Mouse (Mus musculus) MEL (cell line): ENCODE data around the gene Paqr6. TPM values are rescaled to one million over a fixed set of nuclear protein-coding genes. Genes with fewer than 3 reads are reported as not detected.

Source experiments
- DNase-seq: peaks from one replicate; pipeline ENCODE4 v3.0.0; 2011; ENCODE audit warnings: low read depth, low spot score
- H3K27ac ChIP-seq: 2 replicates; pipeline ENCODE4 v1.5.1; 2012; ENCODE audit warnings: low read depth, mild to moderate bottlenecking, control low read depth, low read length, moderate library complexity; ENCODE audit not compliant: control insufficient read depth
- H3K27me3 ChIP-seq, 2 experiments: fragments of 150-350 bp in 1 of 2; sonication (generic) in 1 of 2; 2 replicates each; pipeline ENCODE4 v1.6.1; 2012; ENCODE audit warnings: low read length in 2 of 2, mild to moderate bottlenecking in 2 of 2, improper control_type of control experiment in 1 of 2, moderate library complexity in 1 of 2; ENCODE audit not compliant: insufficient read depth in 2 of 2, control insufficient read depth in 1 of 2
- H3K36me3 ChIP-seq, 2 experiments: 2 replicates each; pipeline ENCODE4 v1.6.1; 2012 to 2014; ENCODE audit warnings: low read length in 2 of 2, improper control_type of control experiment in 1 of 2, inconsistent platforms in 1 of 2, mild to moderate bottlenecking in 1 of 2; ENCODE audit not compliant: insufficient read depth in 2 of 2, control insufficient read depth in 1 of 2
- H3K4me1 ChIP-seq, 2 experiments: fragments of 150-350 bp in 1 of 2; sonication (generic) in 1 of 2; 2 replicates each; pipeline ENCODE4 v1.6.1; 2012; ENCODE audit warnings: low read length in 2 of 2, improper control_type of control experiment in 1 of 2, mild to moderate bottlenecking in 1 of 2; ENCODE audit not compliant: insufficient read depth in 2 of 2, control insufficient read depth in 1 of 2
- H3K4me3 ChIP-seq, 2 experiments: fragments of 150-350 bp in 1 of 2; sonication (generic) in 1 of 2; 2 replicates each; pipeline ENCODE4 v1.5.1; 2012; ENCODE audit warnings: low read depth in 2 of 2, low read length in 2 of 2, mild to moderate bottlenecking in 2 of 2, moderate library complexity in 2 of 2, control low read depth in 1 of 2, improper control_type of control experiment in 1 of 2; ENCODE audit not compliant: control insufficient read depth in 1 of 2, insufficient read depth in 1 of 2
- H3K79me2 ChIP-seq: 2 replicates; pipeline ENCODE4 v1.6.1; 2012; ENCODE audit warnings: mild to moderate bottlenecking, low read length, moderate library complexity; ENCODE audit not compliant: control insufficient read depth, poor library complexity, insufficient read depth
- H3K9ac ChIP-seq: 2 replicates; pipeline ENCODE4 v1.6.1; 2012; ENCODE audit warnings: low read depth, mild to moderate bottlenecking, control low read depth, low read length, moderate library complexity; ENCODE audit not compliant: control insufficient read depth, poor library complexity, severe bottlenecking
- H3K9me3 ChIP-seq: fragments of 150-350 bp; sonication (generic); replicated peaks from 2 replicates; pipeline ENCODE4 v1.6.1; 2012; ENCODE audit warnings: mild to moderate bottlenecking, low read length, improper control_type of control experiment, moderate library complexity; ENCODE audit not compliant: insufficient read depth
- CHD2 ChIP-seq: IDR thresholded peaks from 2 replicates; pipeline ENCODE4 v1.6.1; 2011; ENCODE audit warnings: low read length, improper control_type of control experiment
- CTCF ChIP-seq, 3 experiments: IDR thresholded peaks in 2 of 3; conservative IDR thresholded peaks in 1 of 3; 2 replicates each; pipeline ENCODE4 v1.5.1; 2011 to 2012; ENCODE audit warnings: low read length in 3 of 3, low read depth in 2 of 3, mild to moderate bottlenecking in 2 of 3, improper control_type of control experiment in 1 of 3, inconsistent platforms in 1 of 3, mixed read lengths in 1 of 3, moderate library complexity in 1 of 3; ENCODE audit not compliant: control insufficient read depth in 1 of 3, insufficient read depth in 1 of 3, poor library complexity in 1 of 3, severe bottlenecking in 1 of 3
- E2F4 ChIP-seq: IDR thresholded peaks from 2 replicates; pipeline ENCODE4 v1.6.1; 2011; ENCODE audit warnings: low read depth, low read length, improper control_type of control experiment, borderline replicate concordance
- EP300 ChIP-seq, 2 experiments: IDR thresholded peaks; 2 replicates each; pipeline ENCODE4 v1.6.1; 2011; ENCODE audit warnings: improper control_type of control experiment in 2 of 2, low read length in 2 of 2, low read depth in 1 of 2, mild to moderate bottlenecking in 1 of 2
- ETS1 ChIP-seq: IDR thresholded peaks from 2 replicates; pipeline ENCODE4 v1.6.1; 2012; ENCODE audit warnings: low read depth, mild to moderate bottlenecking, inconsistent platforms, low read length, improper control_type of control experiment, moderate library complexity
- GABPA ChIP-seq: IDR thresholded peaks from 2 replicates; pipeline ENCODE4 v1.6.1; 2012; ENCODE audit warnings: low read depth, mild to moderate bottlenecking, inconsistent platforms, low read length, improper control_type of control experiment, moderate library complexity
- HCFC1 ChIP-seq: IDR thresholded peaks from 2 replicates; pipeline ENCODE4 v1.6.1; 2012; ENCODE audit warnings: low read depth, mild to moderate bottlenecking, inconsistent platforms, low read length, improper control_type of control experiment, moderate library complexity
- JUND ChIP-seq: IDR thresholded peaks from 2 replicates; pipeline ENCODE4 v1.6.1; 2011; ENCODE audit warnings: low read depth, mild to moderate bottlenecking, improper control_type of control experiment, low read length
- KAT2A ChIP-seq: conservative IDR thresholded peaks from 2 replicates; pipeline ENCODE4 v1.6.1; 2012; ENCODE audit warnings: low read depth, low read length, improper control_type of control experiment, inconsistent platforms
- MAFK ChIP-seq: IDR thresholded peaks from 2 replicates; pipeline ENCODE4 v1.6.1; 2011; ENCODE audit warnings: low read depth, mild to moderate bottlenecking, low read length, improper control_type of control experiment, borderline replicate concordance
- MAX ChIP-seq: IDR thresholded peaks from 2 replicates; pipeline ENCODE4 v1.6.1; 2011; ENCODE audit warnings: low read length, improper control_type of control experiment
- MEF2A ChIP-seq: IDR thresholded peaks from 2 replicates; pipeline ENCODE4 v1.6.1; 2014; ENCODE audit warnings: low read depth, mild to moderate bottlenecking, inconsistent platforms, low read length, improper control_type of control experiment; ENCODE audit not compliant: poor library complexity, insufficient replicate concordance, severe bottlenecking; ENCODE audit errors: extremely low read depth
- MYC ChIP-seq: IDR thresholded peaks from 2 replicates; pipeline ENCODE4 v1.6.1; 2011; ENCODE audit warnings: low read depth, mild to moderate bottlenecking, low read length, improper control_type of control experiment, moderate library complexity
- NRF1 ChIP-seq: IDR thresholded peaks from 2 replicates; pipeline ENCODE4 v1.6.1; 2014; ENCODE audit warnings: low read depth, mild to moderate bottlenecking, inconsistent platforms, low read length, improper control_type of control experiment, moderate library complexity; ENCODE audit not compliant: poor library complexity, insufficient read depth, severe bottlenecking
- POLR2A ChIP-seq, 2 experiments: IDR thresholded peaks; 2 replicates each; pipeline ENCODE4 v1.6.1; 2011 to 2012; ENCODE audit warnings: low read length in 2 of 2, mild to moderate bottlenecking in 2 of 2, control low read depth in 1 of 2, improper control_type of control experiment in 1 of 2, low read depth in 1 of 2, moderate library complexity in 1 of 2; ENCODE audit not compliant: control insufficient read depth in 1 of 2, insufficient read depth in 1 of 2, poor library complexity in 1 of 2
- POLR2AphosphoS2 ChIP-seq: IDR thresholded peaks from 2 replicates; pipeline ENCODE4 v1.6.1; 2011; ENCODE audit warnings: low read length, improper control_type of control experiment
- POLR2AphosphoS5 ChIP-seq: IDR thresholded peaks from 2 replicates; pipeline ENCODE4 v1.6.1; 2012; ENCODE audit warnings: low read depth, borderline replicate concordance, mild to moderate bottlenecking, inconsistent platforms, low read length, moderate library complexity, mixed read lengths
- RAD21 ChIP-seq: IDR thresholded peaks from 2 replicates; pipeline ENCODE4 v1.6.1; 2011; ENCODE audit warnings: mild to moderate bottlenecking, low read depth, low read length, improper control_type of control experiment
- SIN3A ChIP-seq: IDR thresholded peaks from 2 replicates; pipeline ENCODE4 v1.6.1; 2012; ENCODE audit warnings: low read length, improper control_type of control experiment, inconsistent platforms
- SMC3 ChIP-seq: IDR thresholded peaks from 2 replicates; pipeline ENCODE4 v1.6.1; 2011; ENCODE audit warnings: low read depth, low read length, improper control_type of control experiment
- TAL1 ChIP-seq: IDR thresholded peaks from 2 replicates; pipeline ENCODE4 v1.6.1; 2012; ENCODE audit warnings: mild to moderate bottlenecking, inconsistent platforms, low read length, moderate library complexity, mixed read lengths
- TBP ChIP-seq: IDR thresholded peaks from 2 replicates; pipeline ENCODE4 v1.8.0; 2011; ENCODE audit warnings: low read depth, low read length, improper control_type of control experiment
- UBTF ChIP-seq: IDR thresholded peaks from 2 replicates; pipeline ENCODE4 v1.6.1; 2012; ENCODE audit warnings: low read depth, mild to moderate bottlenecking, inconsistent platforms, low read length, improper control_type of control experiment, moderate library complexity, borderline replicate concordance; ENCODE audit not compliant: insufficient read depth
- USF1 ChIP-seq: IDR thresholded peaks from 2 replicates; pipeline ENCODE4 v1.6.1; 2014; ENCODE audit warnings: low read depth, mild to moderate bottlenecking, inconsistent platforms, low read length, improper control_type of control experiment, moderate library complexity
- USF2 ChIP-seq, 2 experiments: IDR thresholded peaks; 2 replicates each; pipeline ENCODE4 v1.6.1; 2011 to 2012; ENCODE audit warnings: improper control_type of control experiment in 2 of 2, low read length in 2 of 2, borderline replicate concordance in 1 of 2, inconsistent platforms in 1 of 2, low read depth in 1 of 2, mild to moderate bottlenecking in 1 of 2; ENCODE audit not compliant: insufficient read depth in 1 of 2
- ZC3H11A ChIP-seq: IDR thresholded peaks from 2 replicates; pipeline ENCODE4 v1.6.1; 2012; ENCODE audit warnings: low read depth, mild to moderate bottlenecking, inconsistent platforms, low read length, improper control_type of control experiment
- ZMIZ1 ChIP-seq: IDR thresholded peaks from 2 replicates; pipeline ENCODE4 v1.6.1; 2012; ENCODE audit warnings: low read depth, mild to moderate bottlenecking, inconsistent platforms, low read length, improper control_type of control experiment, moderate library complexity
- ZNF384 ChIP-seq: IDR thresholded peaks from 2 replicates; pipeline ENCODE4 v1.6.1; 2012; ENCODE audit warnings: low read depth, mild to moderate bottlenecking, inconsistent platforms, low read length, improper control_type of control experiment
- polyA plus RNA-seq, 2 experiments: library from polyadenylated mRNA; stranded (reverse) in 1 of 2; unstranded in 1 of 2; fragments of >175 nt in 1 of 2; fragments of >200 nt in 1 of 2; gene quantifications; 2 replicates each; pipeline versions ENCODE4 v1.2.1 to v1.2.4; 2012; ENCODE audit warnings: low replicate concordance in 2 of 2, low read depth in 1 of 2; ENCODE audit not compliant: insufficient read length in 2 of 2, insufficient read depth in 1 of 2, missing spikeins in 1 of 2
- total RNA-seq: library from RNA; depleted of rRNA; stranded (reverse); fragments of 300-350 nt; gene quantifications from 2 replicates; pipeline ENCODE4 v1.2.3, GENCODE M21; 2012

Paqr6 gene
- total and polyA plus RNA-seq, 3 experiments: 0.11 TPM; not detected in 2

- peak; percentile 25 for DNase-seq
- H3K4me1 ChIP-seq: peaks cover 0 to 26% of the 10 kb centered on the region in 2 experiments; a peak in 3 of 4 replicates
- TF ChIP-seq HCFC1 (no peak), CHD2 (no peak), USF1 (no peak), CTCF (IDR thresholded peaks at IDR 0.05 in 2 of 3, conservative IDR thresholded peaks at IDR 0.05 in 1 of 3; ENCODE audit: control insufficient read depth in 1 of 3, insufficient read depth in 1 of 3, low read depth in 2 of 3, low read length in 3 of 3, poor library complexity in 1 of 3, severe bottlenecking in 1 of 3) (no peak), KAT2A (no peak), ZC3H11A (no peak), SIN3A (no peak), ZMIZ1 (no peak), POLR2AphosphoS2 (no peak), NRF1 (no peak), JUND (no peak), ZNF384 (no peak), TBP (no peak), EP300 (IDR thresholded peaks at IDR 0.05; ENCODE audit: low read depth in 1 of 2, low read length in 2 of 2) (no peak), UBTF (no peak), MAFK (no peak)
- TF ChIP-seq, all 39 proteins: peak for 0
Measured at GRCm38 (mm10) chr3:88408953-88409352, 44.6 kb downstream of the Paqr6 start.

GRCm38 (mm10) chr3:88409741-88410644 lies 45.6 kb downstream of the Paqr6 start, which contains the start of gene Pmf1:
Pmf1 (minus strand) TSS chr3:88410331.
- Histone ChIP-seq H3K4me3 (peak within 1 kb of the TSS; percentile 55 to 87), H3K27me3 (no peaks in the 10 kb centered on the region), H3K9me3 (no peaks in the 10 kb centered on the region), H3K79me2 (peaks cover 26% of the 10 kb centered on the region), H3K36me3 (peaks cover 0 to 15% of the 10 kb centered on the region in 2 experiments; a peak in 2 of 4 replicates), H3K9ac (peak within 1 kb of the TSS; percentile 95), H3K4me1 (peaks cover 0 to 26% of the 10 kb centered on the region in 2 experiments; a peak in 3 of 4 replicates), H3K27ac (peak within 1 kb of the TSS; percentile 97)
- DNase-seq: peak; percentile 99
- TF ChIP-seq USF2 (IDR thresholded peaks at IDR 0.05; ENCODE audit: borderline replicate concordance in 1 of 2, insufficient read depth in 1 of 2, low read depth in 1 of 2, low read length in 2 of 2) (peak; percentile 66 to 88; a peak in 3 of 4 replicates), POLR2A (IDR thresholded peaks at IDR 0.05; ENCODE audit: control insufficient read depth in 1 of 2, insufficient read depth in 1 of 2, low read depth in 1 of 2, low read length in 2 of 2, poor library complexity in 1 of 2) (peak; percentile 97 to 99), ETS1 (0 out of 2 replicates have a peak, but pooled peaks have one; percentile 38), RAD21 (no peak), GABPA (no peak; the same call in 1 of the 2 replicates), EP300 (IDR thresholded peaks at IDR 0.05; ENCODE audit: low read depth in 1 of 2, low read length in 2 of 2) (peak in 1 of 2 experiments; percentile 34; a peak in 1 of 4 replicates), POLR2AphosphoS5 (peak; percentile 93), JUND (no peak), MYC (peak; percentile 94), SMC3 (peak; percentile 9; the same call in 1 of the 2 replicates), MEF2A (no peak), ZC3H11A (no peak), TAL1 (no peak), E2F4 (peak; percentile 87), TBP (peak; percentile 80), POLR2AphosphoS2 (peak; percentile 97), MAX (peak; percentile 97), HCFC1 (peak; percentile 81), UBTF (no peak)

More at GRCm38 (mm10) chr3:88408953-88409352, 44.6 kb downstream of the Paqr6 start:
- peaks cover 26% of the 10 kb centered on the region for H3K79me2 ChIP-seq
- H3K9me3 ChIP-seq: no peaks in the 10 kb centered on the region
- peak overlapping the region; percentile 95 for H3K9ac ChIP-seq
- peak overlapping the region; percentile 55 to 87 for H3K4me3 ChIP-seq
- H3K27me3 ChIP-seq: no peaks in the 10 kb centered on the region
- peaks cover 0 to 15% of the 10 kb centered on the region in 2 experiments; a peak in 2 of 4 replicates for H3K36me3 ChIP-seq
- peak overlapping the region; percentile 97; the same call in 1 of the 2 replicates for H3K27ac ChIP-seq
